Mouse (Mus musculus): ENCODE results near the gene Tcp10a. TPM values are rescaled to one million over a fixed set of nuclear protein-coding genes. Genes with fewer than 3 reads are reported as not detected.
"Not testable (repeated sequence)": the region's sequence is repeated elsewhere in the genome, so short reads cannot be mapped to it uniquely, and the experiment has no call there.

The Tcp10a gene
- polyA plus RNA-seq, 1 experiment from 2014 or later, result not detected

DNA sequence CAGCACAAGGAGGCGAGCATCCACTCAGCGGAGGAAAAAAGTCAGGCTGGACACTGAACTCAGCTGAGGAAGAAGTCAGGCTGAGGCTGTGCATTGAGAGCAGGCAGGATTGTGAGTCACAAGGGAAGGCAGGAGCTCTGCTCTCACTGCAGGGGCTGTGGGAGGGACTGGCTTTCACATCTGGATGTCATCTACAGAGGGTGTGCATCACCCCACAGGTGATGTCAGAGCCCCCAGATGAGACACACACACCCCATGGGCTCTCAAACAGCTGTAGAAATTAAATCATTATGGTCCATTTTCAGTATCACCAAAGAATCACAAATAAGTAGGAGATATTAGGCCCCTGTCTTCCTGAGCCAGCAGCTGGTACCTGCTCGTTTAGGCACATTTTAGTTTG, 60.9 kb downstream of the Tcp10a start, which contains the start of gene Unc93a2:
Gene Unc93a2, minus strand, starts transcription at position 101 of the 400 bp plus-strand sequence.
- 76% methylated on average over 3 of the region's 3 CpGs for WGBS
- H3K27me3 ChIP-seq (replicated peaks; ENCODE audit: control insufficient read depth, insufficient read depth, low read length); H3K4me2 ChIP-seq (ENCODE audit: low read depth, low read length); H3K9ac ChIP-seq (ENCODE audit: low read depth, low read length); H3K4me3 ChIP-seq (ENCODE audit: low read length); H3K27ac ChIP-seq (ENCODE audit: low read length); H3K36me3 ChIP-seq (ENCODE audit: control insufficient read depth, insufficient read depth, low read length); H3K4me1 ChIP-seq (ENCODE audit: control insufficient read depth, insufficient read depth, low read length); H3K9me3 ChIP-seq (ENCODE audit: control insufficient read depth, low read length); ATAC-seq: not testable (repeated sequence)

DNA sequence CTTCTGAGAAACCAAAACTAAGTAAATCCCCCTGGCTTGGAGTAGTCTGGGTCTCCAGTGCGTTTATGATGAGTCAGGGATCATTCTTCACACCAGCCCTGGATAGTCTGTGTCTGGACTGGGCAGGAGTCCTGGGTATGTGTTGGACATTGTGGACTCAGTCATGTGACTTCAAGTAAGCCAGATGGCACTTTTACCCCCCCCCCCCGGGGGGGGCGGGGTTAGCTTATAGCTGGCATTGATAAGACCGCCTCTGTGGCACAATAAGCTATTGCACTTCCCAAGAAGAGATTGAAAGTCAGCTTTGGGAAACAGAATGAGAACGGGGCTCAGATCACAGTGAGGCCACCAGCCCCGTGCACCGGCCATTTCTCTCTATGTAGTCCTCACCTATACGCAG, 61.6 kb downstream of the Tcp10a start:
- not testable (repeated sequence) for H3K9me3 ChIP-seq (ENCODE audit: control insufficient read depth, low read length); H3K4me3 ChIP-seq (ENCODE audit: low read length); H3K36me3 ChIP-seq (ENCODE audit: control insufficient read depth, insufficient read depth, low read length); H3K9ac ChIP-seq (ENCODE audit: low read depth, low read length); H3K27me3 ChIP-seq (replicated peaks; ENCODE audit: control insufficient read depth, insufficient read depth, low read length); H3K4me1 ChIP-seq (ENCODE audit: control insufficient read depth, insufficient read depth, low read length); H3K4me2 ChIP-seq (ENCODE audit: low read depth, low read length); H3K27ac ChIP-seq (ENCODE audit: low read length); ATAC-seq
- WGBS, result 65% methylated on average over 8 of the region's 8 CpGs

DNA sequence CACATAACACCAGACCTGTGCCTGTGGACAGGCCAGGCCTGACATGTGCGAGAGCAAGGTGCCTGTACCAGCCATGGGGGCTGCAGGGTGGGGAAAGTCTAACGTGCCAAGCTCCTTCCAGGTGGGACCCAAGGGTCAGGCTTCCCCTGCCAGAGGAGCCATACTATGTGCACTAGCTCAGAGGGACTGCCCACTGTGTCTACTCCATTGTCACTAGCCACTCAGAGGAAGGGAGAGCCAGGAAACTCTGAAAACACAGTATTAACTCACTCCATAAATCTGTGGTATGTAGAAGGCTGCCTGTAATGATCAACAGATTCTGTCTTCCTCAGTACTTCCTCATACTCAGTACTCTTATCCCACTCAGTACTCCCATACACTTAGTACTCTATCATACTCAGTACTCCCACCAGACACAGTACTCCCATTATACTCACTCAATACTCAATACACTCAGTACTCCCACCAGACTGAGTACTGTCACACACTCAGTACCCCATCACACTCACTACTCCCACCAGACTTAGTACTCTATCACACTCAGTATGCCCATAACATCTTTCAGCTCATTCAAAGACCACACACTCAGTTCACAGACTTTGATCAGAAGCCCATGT, 64.0 kb downstream of the Tcp10a start:
- H3K9ac ChIP-seq (ENCODE audit: low read depth, low read length); H3K4me1 ChIP-seq (ENCODE audit: control insufficient read depth, insufficient read depth, low read length); H3K27ac ChIP-seq (ENCODE audit: low read length); H3K4me2 ChIP-seq (ENCODE audit: low read depth, low read length); H3K27me3 ChIP-seq (replicated peaks; ENCODE audit: control insufficient read depth, insufficient read depth, low read length); H3K36me3 ChIP-seq (ENCODE audit: control insufficient read depth, insufficient read depth, low read length); H3K9me3 ChIP-seq (ENCODE audit: control insufficient read depth, low read length); H3K4me3 ChIP-seq (ENCODE audit: low read length); ATAC-seq: not testable (repeated sequence)
- no CpG with 5 or more reads among the region's 2 CpGs for WGBS

DNA sequence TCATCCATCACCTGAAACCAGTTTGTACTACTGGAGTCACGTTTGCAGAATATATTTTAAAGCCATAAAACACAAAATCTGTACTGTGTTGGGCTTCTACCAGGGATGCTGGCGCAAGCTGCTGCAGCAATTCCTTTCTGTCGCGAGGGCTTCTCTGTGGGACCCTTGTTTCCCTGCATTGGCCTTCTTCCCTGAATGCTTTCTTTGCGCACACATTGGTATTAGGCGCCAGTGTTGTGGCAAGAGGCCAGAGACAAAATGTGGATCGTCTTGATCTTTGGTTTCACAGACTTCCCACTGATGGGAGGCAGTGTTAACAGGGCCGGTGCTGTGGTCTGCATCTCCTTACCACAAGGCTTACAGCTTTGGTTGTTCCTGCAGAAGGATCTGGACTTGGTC, 64.5 kb downstream of the Tcp10a start:
- H3K4me3 ChIP-seq (ENCODE audit: low read length); H3K36me3 ChIP-seq (ENCODE audit: control insufficient read depth, insufficient read depth, low read length); H3K4me1 ChIP-seq (ENCODE audit: control insufficient read depth, insufficient read depth, low read length); H3K27ac ChIP-seq (ENCODE audit: low read length); H3K9ac ChIP-seq (ENCODE audit: low read depth, low read length); H3K4me2 ChIP-seq (ENCODE audit: low read depth, low read length); H3K27me3 ChIP-seq (replicated peaks; ENCODE audit: control insufficient read depth, insufficient read depth, low read length); ATAC-seq; H3K9me3 ChIP-seq (ENCODE audit: control insufficient read depth, low read length): not testable (repeated sequence)
- 71% methylated on average over 6 of the region's 8 CpGs for WGBS

DNA sequence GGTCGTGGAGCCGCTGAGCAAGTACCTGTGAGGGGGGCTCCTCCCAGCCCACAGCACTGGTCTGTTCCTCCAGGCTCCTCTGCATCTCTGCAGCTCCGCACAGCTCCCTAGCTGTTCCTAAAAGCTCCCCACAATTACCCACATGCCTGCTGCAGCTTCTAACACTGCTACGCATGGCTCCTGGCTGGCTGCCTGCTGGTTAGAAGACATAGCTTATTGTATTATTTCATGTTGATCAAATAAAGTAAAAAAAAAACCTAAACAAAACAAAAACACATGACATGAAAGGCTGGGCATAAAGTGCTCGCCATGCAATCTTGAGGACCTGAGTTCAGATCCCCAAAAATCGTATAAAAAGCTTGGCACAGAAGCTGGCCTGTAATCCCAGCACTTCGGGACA, 65.5 kb downstream of the Tcp10a start:
- H3K27me3 ChIP-seq (replicated peaks; ENCODE audit: control insufficient read depth, insufficient read depth, low read length); ATAC-seq; H3K27ac ChIP-seq (ENCODE audit: low read length); H3K4me1 ChIP-seq (ENCODE audit: control insufficient read depth, insufficient read depth, low read length); H3K9ac ChIP-seq (ENCODE audit: low read depth, low read length); H3K4me2 ChIP-seq (ENCODE audit: low read depth, low read length); H3K4me3 ChIP-seq (ENCODE audit: low read length); H3K9me3 ChIP-seq (ENCODE audit: control insufficient read depth, low read length); H3K36me3 ChIP-seq (ENCODE audit: control insufficient read depth, insufficient read depth, low read length): not testable (repeated sequence)
- WGBS, result 67% methylated on average over 7 of the region's 7 CpGs

DNA sequence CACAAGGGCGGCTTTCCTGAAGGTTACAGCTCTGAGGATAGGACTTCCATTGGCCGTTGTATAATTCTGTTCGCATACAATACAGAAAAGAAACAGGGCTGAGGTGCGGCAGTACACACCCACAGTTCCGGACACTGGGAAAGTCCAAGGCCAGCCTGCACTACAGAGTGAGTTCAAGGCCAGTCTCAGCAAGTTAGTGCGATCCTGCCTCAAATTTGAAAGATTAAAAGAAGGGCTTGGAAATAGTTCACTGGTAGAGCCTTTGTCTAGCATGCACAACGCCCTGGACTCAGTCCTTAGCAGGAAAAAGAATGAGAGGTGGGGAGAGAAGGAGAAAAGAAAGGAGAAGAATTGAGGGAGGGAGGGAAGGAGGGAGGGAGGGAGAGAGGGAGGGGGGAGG, 70.7 kb downstream of the Tcp10a start:
- 84% methylated on average over 7 of the region's 7 CpGs for WGBS

More for the DNA sequence above, 70.7 kb downstream of the Tcp10a start:
- H3K4me2 ChIP-seq (ENCODE audit: low read depth, low read length); H3K9me3 ChIP-seq (ENCODE audit: control insufficient read depth, low read length); H3K27ac ChIP-seq (ENCODE audit: low read length); H3K9ac ChIP-seq (ENCODE audit: low read depth, low read length); H3K27me3 ChIP-seq (replicated peaks; ENCODE audit: control insufficient read depth, insufficient read depth, low read length); H3K4me3 ChIP-seq (ENCODE audit: low read length); ATAC-seq; H3K36me3 ChIP-seq (ENCODE audit: control insufficient read depth, insufficient read depth, low read length); H3K4me1 ChIP-seq (ENCODE audit: control insufficient read depth, insufficient read depth, low read length): not testable (repeated sequence)

Other genes with a start within 250 kb of the Tcp10a start
- 5.3 and 5.5 TPM in 2 replicates for gene Rps6ka2, start 154.5 kb upstream of the Tcp10a start, polyA plus RNA-seq (2015; fragmentation: Nextera tagmentation; extraction: Ambion mirVana)
- gene Ttll2, start 28.1 kb downstream of the Tcp10a start, polyA plus RNA-seq (2015; fragmentation: Nextera tagmentation; extraction: Ambion mirVana), result not detected in 2 replicates
- gene Gm49630, start 47.3 kb downstream of the Tcp10a start, polyA plus RNA-seq (2015; fragmentation: Nextera tagmentation; extraction: Ambion mirVana), result not detected in 2 replicates
- gene Unc93a2, start 60.8 kb downstream of the Tcp10a start, polyA plus RNA-seq (2015; fragmentation: Nextera tagmentation; extraction: Ambion mirVana), result 0.13 TPM in 1 of 2 replicates, not detected in the other